Mouse (Mus musculus): ENCODE measurements at regions not wholly inside any gene's neighbourhood (a gene's known extent, or its start where the extent isn't known, plus 50 kb on each side); places are given as distances from the start of the nearest gene placed in this dataset.

DNA sequence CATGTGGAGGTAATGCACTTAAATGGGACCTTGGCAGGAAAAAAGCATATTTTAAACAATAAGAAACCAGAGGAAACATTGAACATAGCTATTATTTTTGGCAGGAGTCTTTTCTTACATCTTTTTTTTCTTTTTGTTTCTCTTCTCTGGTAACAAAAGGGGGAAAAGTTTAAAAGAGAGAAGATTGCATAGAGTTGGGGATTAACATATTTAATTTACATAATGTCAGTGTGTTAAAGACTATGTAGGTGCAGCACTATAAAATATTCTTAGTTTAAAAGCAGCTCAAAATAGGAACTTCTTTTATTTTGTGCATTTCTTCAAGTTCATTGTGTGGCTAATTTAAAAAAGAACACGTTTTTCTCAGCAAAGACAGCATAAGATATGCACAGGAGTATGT lies 1087.5 kb downstream of the Cdh11 start:
- H3K9ac ChIP-seq (replicated peaks; ENCODE audit: low read depth, low read length): no peak overlapping the region
- ATAC-seq (ENCODE audit: low read depth): no peak
- 54% methylated on average over 1 of the region's 1 CpGs for WGBS
- no peak overlapping the region for H3K27ac ChIP-seq (ENCODE audit: low read depth, low read length)
- no peaks in the 10 kb centered on the region for H3K9me3 ChIP-seq (ENCODE audit: control insufficient read depth, low read length)
- H3K4me3 ChIP-seq (ENCODE audit: low read depth, low read length): no peak overlapping the region
- no peaks in the 10 kb centered on the region for H3K4me1 ChIP-seq (ENCODE audit: control insufficient read depth, insufficient read depth, low read length)
- no peaks in the 10 kb centered on the region for H3K36me3 ChIP-seq (ENCODE audit: control insufficient read depth, insufficient read depth, low read length)
- H3K27me3 ChIP-seq (ENCODE audit: control insufficient read depth, insufficient read depth, low read length): no peaks in the 10 kb centered on the region
- H3K4me2 ChIP-seq (ENCODE audit: low read depth, low read length): no peak overlapping the region

DNA sequence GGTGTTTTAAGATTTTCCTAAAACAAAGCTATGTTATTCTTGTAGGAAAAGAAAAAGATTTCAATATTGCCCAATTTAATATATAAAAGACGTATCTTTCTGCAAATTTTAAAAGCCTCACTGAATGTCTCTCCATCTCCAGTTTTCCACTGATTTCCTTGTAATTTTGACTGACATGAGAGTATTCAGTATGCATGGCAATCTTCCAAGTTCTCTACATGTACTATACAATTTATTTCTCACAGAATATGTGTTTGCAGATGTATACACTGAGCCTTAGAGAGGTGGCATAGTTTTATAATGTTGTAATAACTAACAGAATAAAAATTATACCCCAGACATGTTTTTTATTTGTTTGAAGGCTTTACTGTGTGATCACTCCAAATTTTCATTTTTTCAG lies 1094.5 kb downstream of the Cdh11 start:
- no peak overlapping the region for H3K4me2 ChIP-seq (ENCODE audit: low read depth, low read length)
- no peak for ATAC-seq (ENCODE audit: low read depth)
- WGBS: 89% methylated on average over 1 of the region's 1 CpGs

DNA sequence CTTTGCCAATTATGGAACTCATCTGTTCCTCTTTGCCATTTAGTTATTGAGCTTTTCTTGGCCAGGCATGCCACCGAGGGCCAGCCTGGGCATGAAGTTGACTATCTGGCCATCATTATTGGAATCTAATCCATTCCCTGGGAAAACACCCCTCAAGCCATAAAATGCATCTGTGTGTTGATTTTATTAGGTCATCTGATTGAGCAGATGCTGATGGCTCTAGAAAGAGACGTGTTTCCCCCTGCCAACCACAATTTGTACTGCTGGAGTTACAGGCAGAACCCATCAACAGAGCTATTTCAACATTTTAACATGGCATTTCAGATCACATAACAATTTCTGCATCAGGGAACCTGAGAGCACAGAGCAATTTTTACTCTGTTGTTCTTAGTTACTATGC lies 1116.5 kb downstream of the Cdh11 start:
- no peaks in the 10 kb centered on the region for H3K36me3 ChIP-seq (ENCODE audit: control insufficient read depth, insufficient read depth, low read length)
- 48% methylated on average over 2 of the region's 2 CpGs for WGBS
- H3K4me2 ChIP-seq (ENCODE audit: low read depth, low read length): no peak overlapping the region
- ATAC-seq (ENCODE audit: low read depth): no peak
- no peak overlapping the region for H3K9ac ChIP-seq (replicated peaks; ENCODE audit: low read depth, low read length)
- no peaks in the 10 kb centered on the region for H3K9me3 ChIP-seq (ENCODE audit: control insufficient read depth, low read length)
- no peaks in the 10 kb centered on the region for H3K4me1 ChIP-seq (ENCODE audit: control insufficient read depth, insufficient read depth, low read length)
- no peak overlapping the region for H3K4me3 ChIP-seq (ENCODE audit: low read depth, low read length)
- no peak overlapping the region for H3K27ac ChIP-seq (ENCODE audit: low read depth, low read length)
- H3K27me3 ChIP-seq (ENCODE audit: control insufficient read depth, insufficient read depth, low read length): no peaks in the 10 kb centered on the region

More for the DNA sequence above, 1094.5 kb downstream of the Cdh11 start:
- no peaks in the 10 kb centered on the region for H3K27me3 ChIP-seq (ENCODE audit: control insufficient read depth, insufficient read depth, low read length)
- H3K36me3 ChIP-seq (ENCODE audit: control insufficient read depth, insufficient read depth, low read length): no peaks in the 10 kb centered on the region
- H3K9me3 ChIP-seq (ENCODE audit: control insufficient read depth, low read length): no peaks in the 10 kb centered on the region
- no peak overlapping the region for H3K4me3 ChIP-seq (ENCODE audit: low read depth, low read length)
- H3K9ac ChIP-seq (replicated peaks; ENCODE audit: low read depth, low read length): no peak overlapping the region
- H3K27ac ChIP-seq (ENCODE audit: low read depth, low read length): no peak overlapping the region
- no peaks in the 10 kb centered on the region for H3K4me1 ChIP-seq (ENCODE audit: control insufficient read depth, insufficient read depth, low read length)

DNA sequence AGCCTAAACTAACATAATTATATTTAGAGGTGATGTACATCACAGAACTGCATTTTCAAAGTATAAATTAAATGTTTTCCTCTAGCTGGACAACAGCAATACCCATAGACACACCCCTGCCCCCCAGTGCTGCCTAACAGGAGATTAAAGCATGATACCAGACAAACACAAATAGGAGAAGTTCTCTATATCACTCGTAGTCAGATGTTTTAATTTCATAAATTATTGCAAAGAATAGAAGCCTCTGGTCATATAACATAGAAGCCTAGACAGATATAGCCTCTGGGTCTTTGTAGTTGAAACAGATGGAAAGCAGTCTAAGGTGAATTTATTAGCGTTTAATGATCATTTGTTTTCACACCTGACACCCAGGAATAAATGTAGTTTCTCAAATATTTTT lies 1122.6 kb downstream of the Cdh11 start:
- no peak overlapping the region for H3K4me3 ChIP-seq (ENCODE audit: low read depth, low read length)
- 53% methylated on average over 2 of the region's 2 CpGs for WGBS
- H3K9me3 ChIP-seq (ENCODE audit: control insufficient read depth, low read length): no peaks in the 10 kb centered on the region
- H3K27me3 ChIP-seq (ENCODE audit: control insufficient read depth, insufficient read depth, low read length): no peaks in the 10 kb centered on the region
- no peak overlapping the region for H3K27ac ChIP-seq (ENCODE audit: low read depth, low read length)
- 0 out of 2 replicates have a peak, but pooled peaks cover 3% of the 10 kb centered on the region for H3K4me1 ChIP-seq (ENCODE audit: control insufficient read depth, insufficient read depth, low read length)
- no peak overlapping the region for H3K4me2 ChIP-seq (ENCODE audit: low read depth, low read length)
- no peak for ATAC-seq (ENCODE audit: low read depth)
- H3K9ac ChIP-seq (replicated peaks; ENCODE audit: low read depth, low read length): no peak overlapping the region
- no peaks in the 10 kb centered on the region for H3K36me3 ChIP-seq (ENCODE audit: control insufficient read depth, insufficient read depth, low read length)

DNA sequence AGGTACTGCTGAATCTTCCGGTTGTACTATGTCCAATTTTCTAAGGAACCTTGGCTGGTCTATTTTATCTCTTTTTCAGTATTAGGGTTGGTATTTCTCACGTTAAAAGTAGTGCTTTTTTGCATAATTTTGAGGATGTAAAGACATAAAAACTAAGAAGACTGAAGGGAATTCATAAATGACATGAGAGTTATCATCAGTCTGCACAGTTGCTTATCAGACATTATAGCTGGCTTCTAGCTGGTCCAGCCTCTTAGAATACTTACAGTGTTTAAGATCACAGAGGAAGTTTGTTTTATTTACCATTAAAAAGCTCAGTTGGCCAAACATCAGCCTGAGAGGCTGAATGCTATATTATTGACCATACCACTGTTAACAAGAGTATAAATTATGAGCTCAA lies 1130.2 kb downstream of the Cdh11 start:
- no peak overlapping the region for H3K27ac ChIP-seq (ENCODE audit: low read depth, low read length)
- no peaks in the 10 kb centered on the region for H3K36me3 ChIP-seq (ENCODE audit: control insufficient read depth, insufficient read depth, low read length)
- WGBS: 69% methylated on average over 2 of the region's 2 CpGs
- H3K4me3 ChIP-seq (ENCODE audit: low read depth, low read length): no peak overlapping the region
- ATAC-seq (ENCODE audit: low read depth): no peak
- no peaks in the 10 kb centered on the region for H3K27me3 ChIP-seq (ENCODE audit: control insufficient read depth, insufficient read depth, low read length)
- H3K4me2 ChIP-seq (ENCODE audit: low read depth, low read length): no peak overlapping the region
- 0 out of 2 replicates have a peak, but pooled peaks cover 3% of the 10 kb centered on the region for H3K4me1 ChIP-seq (ENCODE audit: control insufficient read depth, insufficient read depth, low read length)
- no peak overlapping the region for H3K9ac ChIP-seq (replicated peaks; ENCODE audit: low read depth, low read length)
- no peaks in the 10 kb centered on the region for H3K9me3 ChIP-seq (ENCODE audit: control insufficient read depth, low read length)

- 35% methylated on average over 1 of the region's 1 CpGs for WGBS
- H3K4me2 ChIP-seq (ENCODE audit: low read depth, low read length): no peak overlapping the region
- no peaks in the 10 kb centered on the region for H3K27me3 ChIP-seq (ENCODE audit: control insufficient read depth, insufficient read depth, low read length)
- ATAC-seq (ENCODE audit: low read depth): no peak
- H3K27ac ChIP-seq (ENCODE audit: low read depth, low read length): no peak overlapping the region
- no peaks in the 10 kb centered on the region for H3K36me3 ChIP-seq (ENCODE audit: control insufficient read depth, insufficient read depth, low read length)
- no peak overlapping the region for H3K9ac ChIP-seq (replicated peaks; ENCODE audit: low read depth, low read length)
- no peaks in the 10 kb centered on the region for H3K9me3 ChIP-seq (ENCODE audit: control insufficient read depth, low read length)
- no peak overlapping the region for H3K4me3 ChIP-seq (ENCODE audit: low read depth, low read length)
- H3K4me1 ChIP-seq (ENCODE audit: control insufficient read depth, insufficient read depth, low read length): no peaks in the 10 kb centered on the region
Measured at GRCm38 (mm10) chr8:101628816-101629215, 1156.6 kb downstream of the Cdh11 start.

DNA sequence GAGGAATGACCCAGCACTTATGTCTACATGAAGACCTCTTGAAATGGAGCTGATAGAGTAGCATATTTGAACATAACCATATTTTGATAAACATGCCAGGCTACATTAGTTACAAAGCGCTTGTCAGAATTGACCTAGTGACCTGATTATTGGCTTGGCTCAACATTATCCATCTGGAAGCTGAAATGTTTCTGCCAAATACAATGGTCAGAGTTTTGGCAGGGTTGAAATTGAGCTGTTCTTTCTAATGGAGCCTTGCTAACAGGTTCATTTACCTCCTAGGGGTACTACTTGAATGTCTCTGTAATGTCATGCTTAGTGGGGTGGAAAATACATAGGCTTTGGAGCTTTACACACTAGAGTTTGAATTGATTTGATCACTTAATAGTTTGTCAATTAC lies 1163.5 kb downstream of the Cdh11 start:
- Histone ChIP-seq H3K4me1 (ENCODE audit: control insufficient read depth, insufficient read depth, low read length) (no peaks in the 10 kb centered on the region), H3K36me3 (ENCODE audit: control insufficient read depth, insufficient read depth, low read length) (no peaks in the 10 kb centered on the region), H3K27me3 (ENCODE audit: control insufficient read depth, insufficient read depth, low read length) (no peaks in the 10 kb centered on the region), H3K27ac (ENCODE audit: low read depth, low read length) (no peak overlapping the region), H3K9me3 (ENCODE audit: control insufficient read depth, low read length) (no peaks in the 10 kb centered on the region), H3K4me2 (ENCODE audit: low read depth, low read length) (no peak overlapping the region), H3K9ac (replicated peaks; ENCODE audit: low read depth, low read length) (no peak overlapping the region), H3K4me3 (ENCODE audit: low read depth, low read length) (no peak overlapping the region)
- 79% methylated on average over 1 of the region's 1 CpGs for WGBS
- no peak for ATAC-seq (ENCODE audit: low read depth)

- no peak overlapping the region for H3K27ac ChIP-seq (ENCODE audit: low read depth, low read length)
- no peak overlapping the region for H3K4me2 ChIP-seq (ENCODE audit: low read depth, low read length)
- H3K4me1 ChIP-seq (ENCODE audit: control insufficient read depth, insufficient read depth, low read length): no peaks in the 10 kb centered on the region
- no peak overlapping the region for H3K9ac ChIP-seq (replicated peaks; ENCODE audit: low read depth, low read length)
- no peak for ATAC-seq (ENCODE audit: low read depth)
- no peak overlapping the region for H3K4me3 ChIP-seq (ENCODE audit: low read depth, low read length)
- no peaks in the 10 kb centered on the region for H3K36me3 ChIP-seq (ENCODE audit: control insufficient read depth, insufficient read depth, low read length)
- H3K9me3 ChIP-seq (ENCODE audit: control insufficient read depth, low read length): no peaks in the 10 kb centered on the region
- H3K27me3 ChIP-seq (ENCODE audit: control insufficient read depth, insufficient read depth, low read length): no peaks in the 10 kb centered on the region
Measured at GRCm38 (mm10) chr8:101591115-101591514, 1194.3 kb downstream of the Cdh11 start.

DNA sequence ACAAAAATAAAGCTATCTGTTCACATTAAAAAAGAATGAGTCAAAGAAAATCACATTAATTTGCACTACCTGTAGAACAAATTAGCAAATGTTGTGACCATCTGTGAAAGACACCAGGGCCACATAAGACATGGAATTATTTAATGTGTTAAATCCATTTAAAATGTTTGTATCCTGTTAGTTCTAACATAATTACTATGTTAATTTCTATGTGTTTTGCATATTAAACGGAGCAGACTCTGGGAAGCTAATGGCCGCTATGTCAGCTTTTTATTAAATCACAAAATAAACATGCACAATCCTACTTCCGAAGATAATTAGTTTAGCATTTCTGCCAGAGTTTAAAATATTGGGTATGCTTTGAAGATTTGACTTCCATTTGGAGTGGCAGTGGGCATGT lies 1194.8 kb downstream of the Cdh11 start:
- H3K4me1 ChIP-seq (ENCODE audit: control insufficient read depth, insufficient read depth, low read length): no peaks in the 10 kb centered on the region
- H3K27ac ChIP-seq (ENCODE audit: low read depth, low read length): no peak overlapping the region
- no peaks in the 10 kb centered on the region for H3K9me3 ChIP-seq (ENCODE audit: control insufficient read depth, low read length)
- H3K27me3 ChIP-seq (ENCODE audit: control insufficient read depth, insufficient read depth, low read length): no peaks in the 10 kb centered on the region
- H3K36me3 ChIP-seq (ENCODE audit: control insufficient read depth, insufficient read depth, low read length): no peaks in the 10 kb centered on the region
- no peak overlapping the region for H3K4me3 ChIP-seq (ENCODE audit: low read depth, low read length)
- no peak overlapping the region for H3K4me2 ChIP-seq (ENCODE audit: low read depth, low read length)
- ATAC-seq (ENCODE audit: low read depth): no peak
- 50% methylated on average over 3 of the region's 3 CpGs for WGBS
- H3K9ac ChIP-seq (replicated peaks; ENCODE audit: low read depth, low read length): no peak overlapping the region

GRCm38 (mm10) chr8:101564447-101564846 lies 1221.0 kb downstream of the Cdh11 start:
- no peak overlapping the region for H3K4me2 ChIP-seq (ENCODE audit: low read depth, low read length)
- no peaks in the 10 kb centered on the region for H3K27me3 ChIP-seq (ENCODE audit: control insufficient read depth, insufficient read depth, low read length)
- H3K4me1 ChIP-seq (ENCODE audit: control insufficient read depth, insufficient read depth, low read length): no peaks in the 10 kb centered on the region
- no peak overlapping the region for H3K27ac ChIP-seq (ENCODE audit: low read depth, low read length)
- 89% methylated on average over 5 of the region's 5 CpGs for WGBS
- no peak for ATAC-seq (ENCODE audit: low read depth)
- H3K4me3 ChIP-seq (ENCODE audit: low read depth, low read length): no peak overlapping the region
- H3K36me3 ChIP-seq (ENCODE audit: control insufficient read depth, insufficient read depth, low read length): no peaks in the 10 kb centered on the region
- no peak overlapping the region for H3K9ac ChIP-seq (replicated peaks; ENCODE audit: low read depth, low read length)
- H3K9me3 ChIP-seq (ENCODE audit: control insufficient read depth, low read length): no peaks in the 10 kb centered on the region

Data from neural tube, embryonic 14.5 days (tissue).